Mouse (Mus musculus): ENCODE measurements around the gene Adgrd1. TPM values are rescaled to one million over a fixed set of nuclear protein-coding genes. Genes with fewer than 3 reads are reported as not detected.

The Adgrd1 gene
- polyA plus RNA-seq, 1 experiment from 2014 or later = 1.8 TPM

DNA sequence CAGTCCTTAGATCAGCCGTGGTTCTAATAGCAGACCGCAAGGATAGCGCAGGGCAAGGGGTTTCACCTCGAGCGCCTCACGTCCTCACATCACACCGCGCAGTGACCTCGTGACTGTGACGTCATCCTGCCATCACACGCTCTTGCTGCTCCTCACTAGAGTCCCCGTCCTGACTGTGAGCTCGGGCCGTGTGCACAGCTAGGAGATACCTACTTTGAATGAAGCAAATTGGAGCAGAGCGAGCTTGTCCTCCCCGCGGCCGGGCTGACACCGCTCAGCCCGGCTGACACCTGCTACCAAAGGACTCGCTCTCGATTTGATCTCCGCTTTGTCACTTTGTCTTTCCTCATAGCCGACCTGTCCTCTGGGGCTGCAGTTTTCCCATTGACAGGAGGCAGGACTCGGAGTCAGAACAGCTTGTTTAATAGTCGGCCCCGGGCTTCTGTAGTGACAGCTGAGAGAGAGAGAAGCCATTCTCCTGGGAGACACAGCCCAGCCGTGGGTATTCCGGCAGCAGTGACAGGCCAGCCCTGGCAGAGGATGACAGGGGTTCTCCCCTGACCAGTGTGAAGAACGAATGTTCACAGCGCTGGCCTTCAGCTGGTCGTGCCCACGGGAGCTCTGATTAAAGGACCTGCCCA, 129.4 kb downstream of the Adgrd1 start:
- Histone ChIP-seq H3K4me1 (ENCODE audit: insufficient read depth, low read depth, low read length) (no peaks in the 10 kb centered on the region), H3K4me3 (ENCODE audit: low read depth, low read length) (no peak overlapping the region), H3K4me2 (replicated peaks; ENCODE audit: low read depth, low read length) (no peak overlapping the region), H3K27me3 (replicated peaks; ENCODE audit: insufficient read depth, low read length) (no peaks in the 10 kb centered on the region), H3K9me3 (ENCODE audit: low read length) (no peaks in the 10 kb centered on the region), H3K27ac (ENCODE audit: low read length) (no peak overlapping the region), H3K36me3 (ENCODE audit: insufficient read depth, low read length) (no peaks in the 10 kb centered on the region), H3K9ac (replicated peaks; ENCODE audit: low read depth) (no peak overlapping the region)
- ATAC-seq (no peak), DNase-seq (ENCODE audit: low spot score) (no peak)
- WGBS = 69% methylated on average over 33 of the region's 33 CpGs
- TF ChIP-seq CTCF (IDR thresholded peaks at IDR 0.05) (no peak), EP300 (IDR thresholded peaks at IDR 0.05) (no peak)

DNA sequence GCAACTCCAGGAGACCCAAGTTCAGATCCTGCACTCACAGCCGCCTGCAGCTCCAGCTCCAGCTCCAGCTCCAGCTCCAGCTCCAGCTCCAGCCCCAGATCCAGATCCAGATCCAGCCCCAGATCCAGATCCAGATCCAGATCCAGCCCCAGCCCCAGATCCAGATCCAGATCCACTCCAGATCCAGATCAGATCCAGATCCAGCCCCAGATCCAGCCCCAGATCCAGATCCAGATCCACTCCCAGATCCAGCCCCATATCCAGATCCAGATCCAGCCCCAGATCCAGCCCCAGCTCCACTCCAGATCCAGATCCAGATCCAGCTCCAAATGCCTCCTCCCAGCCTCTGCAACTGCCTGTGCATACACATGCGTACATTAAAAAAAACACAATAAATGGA, 131.6 kb downstream of the Adgrd1 start:
- WGBS = 91% methylated on average over 2 of the region's 2 CpGs
- no peak for ATAC-seq

GRCm38 (mm10) chr5:129233301-129233700, 136.8 kb downstream of the Adgrd1 start:
- Histone ChIP-seq H3K4me1 (ENCODE audit: insufficient read depth, low read depth, low read length) (no peaks in the 10 kb centered on the region), H3K36me3 (ENCODE audit: insufficient read depth, low read length) (no peaks in the 10 kb centered on the region), H3K9ac (replicated peaks; ENCODE audit: low read depth) (no peak overlapping the region), H3K4me3 (ENCODE audit: low read depth, low read length) (no peak overlapping the region), H3K27me3 (replicated peaks; ENCODE audit: insufficient read depth, low read length) (no peaks in the 10 kb centered on the region), H3K27ac (ENCODE audit: low read length) (no peak overlapping the region), H3K9me3 (ENCODE audit: low read length) (no peaks in the 10 kb centered on the region), H3K4me2 (replicated peaks; ENCODE audit: low read depth, low read length) (no peak overlapping the region)
- no peak for DNase-seq (ENCODE audit: low spot score)
- TF ChIP-seq CTCF (IDR thresholded peaks at IDR 0.05) (no peak), EP300 (IDR thresholded peaks at IDR 0.05) (no peak)
- ATAC-seq = no peak
- WGBS = 79% methylated on average over 4 of the region's 4 CpGs

More for the DNA sequence above, 131.6 kb downstream of the Adgrd1 start:
- Histone ChIP-seq H3K36me3 (ENCODE audit: insufficient read depth, low read length) (no peaks in the 10 kb centered on the region), H3K4me1 (ENCODE audit: insufficient read depth, low read depth, low read length) (no peaks in the 10 kb centered on the region), H3K9ac (replicated peaks; ENCODE audit: low read depth) (no peak overlapping the region), H3K27me3 (replicated peaks; ENCODE audit: insufficient read depth, low read length) (no peaks in the 10 kb centered on the region), H3K4me2 (replicated peaks; ENCODE audit: low read depth, low read length) (no peak overlapping the region), H3K27ac (ENCODE audit: low read length) (no peak overlapping the region), H3K9me3 (ENCODE audit: low read length) (no peaks in the 10 kb centered on the region), H3K4me3 (ENCODE audit: low read depth, low read length) (no peak overlapping the region)
- no peak for TF ChIP-seq CTCF (IDR thresholded peaks at IDR 0.05)
- TF ChIP-seq EP300 (IDR thresholded peaks at IDR 0.05) = no peak
- no peak for DNase-seq (ENCODE audit: low spot score)

GRCm38 (mm10) chr5:129233881-129234432, 137.4 kb downstream of the Adgrd1 start:
- no peak overlapping the region for H3K4me3 ChIP-seq (ENCODE audit: low read depth, low read length)
- H3K27me3 ChIP-seq (replicated peaks; ENCODE audit: insufficient read depth, low read length) = no peaks in the 10 kb centered on the region
- H3K9me3 ChIP-seq (ENCODE audit: low read length) = no peaks in the 10 kb centered on the region
- no peaks in the 10 kb centered on the region for H3K36me3 ChIP-seq (ENCODE audit: insufficient read depth, low read length)
- no peak overlapping the region for H3K9ac ChIP-seq (replicated peaks; ENCODE audit: low read depth)
- no peaks in the 10 kb centered on the region for H3K4me1 ChIP-seq (ENCODE audit: insufficient read depth, low read depth, low read length)
- H3K27ac ChIP-seq (ENCODE audit: low read length) = no peak overlapping the region
- TF ChIP-seq EP300 (IDR thresholded peaks at IDR 0.05) = no peak
- TF ChIP-seq CTCF (IDR thresholded peaks at IDR 0.05) = no peak
- no peak overlapping the region for H3K4me2 ChIP-seq (replicated peaks; ENCODE audit: low read depth, low read length)
- WGBS = 74% methylated on average over 7 of the region's 7 CpGs
- DNase-seq (ENCODE audit: low spot score) (no peak), ATAC-seq (no peak)

GRCm38 (mm10) chr5:129236366-129236765, 139.8 kb downstream of the Adgrd1 start:
- DNase-seq (ENCODE audit: low spot score) (no peak), ATAC-seq (no peak)
- H3K27ac ChIP-seq (ENCODE audit: low read length) = no peak overlapping the region
- no peak overlapping the region for H3K4me3 ChIP-seq (ENCODE audit: low read depth, low read length)
- TF ChIP-seq CTCF (IDR thresholded peaks at IDR 0.05) (no peak), EP300 (IDR thresholded peaks at IDR 0.05) (no peak)
- H3K4me1 ChIP-seq (ENCODE audit: insufficient read depth, low read depth, low read length) = no peaks in the 10 kb centered on the region
- H3K4me2 ChIP-seq (replicated peaks; ENCODE audit: low read depth, low read length) = no peak overlapping the region
- no peaks in the 10 kb centered on the region for H3K9me3 ChIP-seq (ENCODE audit: low read length)
- WGBS = 74% methylated on average over 11 of the region's 11 CpGs
- H3K27me3 ChIP-seq (replicated peaks; ENCODE audit: insufficient read depth, low read length) = no peaks in the 10 kb centered on the region
- H3K9ac ChIP-seq (replicated peaks; ENCODE audit: low read depth) = no peak overlapping the region
- no peaks in the 10 kb centered on the region for H3K36me3 ChIP-seq (ENCODE audit: insufficient read depth, low read length)

DNA sequence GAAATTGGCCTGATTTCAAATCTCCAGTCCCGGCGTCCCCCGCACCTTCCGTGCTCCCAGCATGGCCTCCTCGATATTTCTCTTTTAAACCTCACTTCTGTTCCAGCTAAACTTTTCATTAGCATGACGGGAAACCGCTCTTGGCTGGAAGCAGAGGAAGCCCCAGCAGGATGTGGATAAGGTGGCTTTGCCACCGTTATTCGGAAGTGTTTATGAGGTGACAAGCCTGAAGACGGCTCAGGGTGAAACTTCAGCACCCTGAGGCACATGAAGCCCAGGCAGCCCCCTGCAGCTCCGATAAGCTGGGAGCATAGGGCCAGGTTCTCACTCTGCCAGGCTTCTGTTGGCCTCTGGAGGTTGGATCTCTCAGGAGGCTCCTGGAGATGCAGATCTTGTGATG, 145.3 kb downstream of the Adgrd1 start:
- no peaks in the 10 kb centered on the region for H3K9me3 ChIP-seq (ENCODE audit: low read length)
- H3K27me3 ChIP-seq (replicated peaks; ENCODE audit: insufficient read depth, low read length) = no peaks in the 10 kb centered on the region
- TF ChIP-seq CTCF (IDR thresholded peaks at IDR 0.05) (no peak), EP300 (IDR thresholded peaks at IDR 0.05) (no peak)
- no peak overlapping the region for H3K27ac ChIP-seq (ENCODE audit: low read length)
- no peak overlapping the region for H3K4me3 ChIP-seq (ENCODE audit: low read depth, low read length)
- no peak overlapping the region for H3K4me2 ChIP-seq (replicated peaks; ENCODE audit: low read depth, low read length)
- H3K4me1 ChIP-seq (ENCODE audit: insufficient read depth, low read depth, low read length) = no peaks in the 10 kb centered on the region
- H3K36me3 ChIP-seq (ENCODE audit: insufficient read depth, low read length) = no peaks in the 10 kb centered on the region
- 60% methylated on average over 11 of the region's 11 CpGs for WGBS
- H3K9ac ChIP-seq (replicated peaks; ENCODE audit: low read depth) = no peak overlapping the region
- no peak for DNase-seq (ENCODE audit: low spot score)
- no peak for ATAC-seq

Data from lung, postnatal 0 days (tissue).